Mouse (Mus musculus): ENCODE data around the gene Utrn. TPM values are rescaled to one million over a fixed set of nuclear protein-coding genes. Genes with fewer than 3 reads are reported as not detected.
A peak's percentile ranks its signal among the peaks of the same experiment; 100 is the strongest.
"Not testable (repeated sequence)": the region's sequence is repeated elsewhere in the genome, so short reads cannot be mapped to it uniquely, and the experiment has no call there.

The Utrn gene
- polyA plus RNA-seq, 1 experiment from 2014 or later: 68.5 TPM

- H3K9me3 ChIP-seq (replicated peaks; ENCODE audit: control insufficient read depth, low read length): no peaks in the 10 kb centered on the region
- no peak overlapping the region for H3K9ac ChIP-seq (ENCODE audit: low read depth, low read length)
- H3K4me1 ChIP-seq (ENCODE audit: control insufficient read depth, insufficient read depth, low read length): no peaks in the 10 kb centered on the region
- H3K4me2 ChIP-seq: no peak overlapping the region
- H3K4me3 ChIP-seq (ENCODE audit: low read depth, low read length): no peak overlapping the region
- ATAC-seq (replicated peaks; ENCODE audit: insufficient number of reproducible peaks, low FRiP score, low TSS enrichment): no peak
- WGBS (ENCODE audit: insufficient replicate concordance): 87% methylated on average over 4 of the region's 4 CpGs
- no peaks in the 10 kb centered on the region for H3K27me3 ChIP-seq (ENCODE audit: control insufficient read depth, insufficient read depth, low read length)
- peaks cover 3% of the 10 kb centered on the region; the same call in 1 of the 2 replicates for H3K36me3 ChIP-seq (ENCODE audit: control insufficient read depth, insufficient read depth, low read length)
- no peak overlapping the region for H3K27ac ChIP-seq (ENCODE audit: low read depth, low read length)
Observed at GRCm38 (mm10) chr10:12633965-12634364, 235.2 kb downstream of the Utrn start.

- H3K4me1 ChIP-seq (ENCODE audit: control insufficient read depth, insufficient read depth, low read length): no peaks in the 10 kb centered on the region
- 81% methylated on average over 5 of the region's 5 CpGs for WGBS (ENCODE audit: insufficient replicate concordance)
- ATAC-seq (replicated peaks; ENCODE audit: insufficient number of reproducible peaks, low FRiP score, low TSS enrichment): no peak
- H3K27me3 ChIP-seq (ENCODE audit: control insufficient read depth, insufficient read depth, low read length): no peaks in the 10 kb centered on the region
- H3K4me3 ChIP-seq (ENCODE audit: low read depth, low read length): no peak overlapping the region
- H3K27ac ChIP-seq (ENCODE audit: low read depth, low read length): no peak overlapping the region
- H3K9me3 ChIP-seq (replicated peaks; ENCODE audit: control insufficient read depth, low read length): no peaks in the 10 kb centered on the region
- no peak overlapping the region for H3K4me2 ChIP-seq
- H3K36me3 ChIP-seq (ENCODE audit: control insufficient read depth, insufficient read depth, low read length): no peaks in the 10 kb centered on the region; the same call in 1 of the 2 replicates
- no peak overlapping the region for H3K9ac ChIP-seq (ENCODE audit: low read depth, low read length)
Observed at GRCm38 (mm10) chr10:12630933-12631332, 238.2 kb downstream of the Utrn start.

DNA sequence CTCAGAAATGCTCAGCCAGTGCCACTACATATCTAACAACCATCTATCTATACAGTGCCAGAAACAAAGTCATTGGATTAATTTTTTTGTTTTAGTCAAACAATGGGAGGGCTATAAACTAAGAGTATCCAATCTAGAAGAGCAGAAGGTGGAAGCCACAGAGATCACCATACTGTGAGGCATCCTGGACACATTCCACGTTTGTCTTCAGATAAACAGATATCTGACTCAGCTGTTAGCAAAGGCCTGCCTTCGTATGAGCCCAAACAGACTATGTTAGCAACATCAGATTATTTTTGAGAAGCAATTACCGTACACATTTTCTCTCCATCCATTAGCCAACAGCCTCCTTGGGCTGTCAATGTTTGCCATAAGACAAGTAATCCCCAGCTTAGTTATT is 250.8 kb downstream of the Utrn start:
- no peaks in the 10 kb centered on the region for H3K36me3 ChIP-seq (ENCODE audit: control insufficient read depth, insufficient read depth, low read length)
- no peak overlapping the region for H3K4me2 ChIP-seq
- no peak for ATAC-seq (replicated peaks; ENCODE audit: insufficient number of reproducible peaks, low FRiP score, low TSS enrichment)
- no peak overlapping the region for H3K27ac ChIP-seq (ENCODE audit: low read depth, low read length)
- 0 out of 2 replicates have a peak, but pooled peaks cover 5% of the 10 kb centered on the region for H3K4me1 ChIP-seq (ENCODE audit: control insufficient read depth, insufficient read depth, low read length)
- no peaks in the 10 kb centered on the region for H3K9me3 ChIP-seq (replicated peaks; ENCODE audit: control insufficient read depth, low read length)
- 70% methylated on average over 3 of the region's 3 CpGs for WGBS (ENCODE audit: insufficient replicate concordance)
- H3K4me3 ChIP-seq (ENCODE audit: low read depth, low read length): no peak overlapping the region
- H3K9ac ChIP-seq (ENCODE audit: low read depth, low read length): no peak overlapping the region
- no peaks in the 10 kb centered on the region for H3K27me3 ChIP-seq (ENCODE audit: control insufficient read depth, insufficient read depth, low read length)

DNA sequence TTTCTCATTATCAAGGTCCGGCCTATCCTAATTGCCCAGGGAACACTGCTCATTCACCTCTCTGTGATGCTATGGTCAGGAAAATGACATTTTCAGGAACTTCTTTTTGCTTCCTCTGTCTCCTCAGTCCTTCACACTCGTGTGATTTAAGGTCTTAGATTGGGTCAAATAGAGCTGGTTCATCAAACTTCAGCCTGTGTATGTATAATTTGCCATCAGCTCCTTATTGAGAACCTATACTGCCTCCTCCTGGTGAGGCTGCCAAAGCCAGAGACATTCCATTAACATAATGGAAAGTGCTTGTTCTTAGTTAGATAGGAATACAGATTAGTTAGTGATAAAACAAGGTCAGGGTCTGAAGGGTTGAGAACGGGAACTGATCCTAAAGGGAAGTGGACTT is 253.4 kb downstream of the Utrn start:
- WGBS (ENCODE audit: insufficient replicate concordance): 57% methylated on average over 3 of the region's 3 CpGs
- Histone ChIP-seq H3K27ac (ENCODE audit: low read depth, low read length) (no peak overlapping the region), H3K4me2 (no peak overlapping the region), H3K4me3 (ENCODE audit: low read depth, low read length) (no peak overlapping the region), H3K36me3 (ENCODE audit: control insufficient read depth, insufficient read depth, low read length) (no peaks in the 10 kb centered on the region), H3K4me1 (ENCODE audit: control insufficient read depth, insufficient read depth, low read length) (0 out of 2 replicates have a peak, but pooled peaks cover 5% of the 10 kb centered on the region), H3K27me3 (ENCODE audit: control insufficient read depth, insufficient read depth, low read length) (no peaks in the 10 kb centered on the region), H3K9ac (ENCODE audit: low read depth, low read length) (no peak overlapping the region), H3K9me3 (replicated peaks; ENCODE audit: control insufficient read depth, low read length) (no peaks in the 10 kb centered on the region)
- ATAC-seq (replicated peaks; ENCODE audit: insufficient number of reproducible peaks, low FRiP score, low TSS enrichment): no peak

DNA sequence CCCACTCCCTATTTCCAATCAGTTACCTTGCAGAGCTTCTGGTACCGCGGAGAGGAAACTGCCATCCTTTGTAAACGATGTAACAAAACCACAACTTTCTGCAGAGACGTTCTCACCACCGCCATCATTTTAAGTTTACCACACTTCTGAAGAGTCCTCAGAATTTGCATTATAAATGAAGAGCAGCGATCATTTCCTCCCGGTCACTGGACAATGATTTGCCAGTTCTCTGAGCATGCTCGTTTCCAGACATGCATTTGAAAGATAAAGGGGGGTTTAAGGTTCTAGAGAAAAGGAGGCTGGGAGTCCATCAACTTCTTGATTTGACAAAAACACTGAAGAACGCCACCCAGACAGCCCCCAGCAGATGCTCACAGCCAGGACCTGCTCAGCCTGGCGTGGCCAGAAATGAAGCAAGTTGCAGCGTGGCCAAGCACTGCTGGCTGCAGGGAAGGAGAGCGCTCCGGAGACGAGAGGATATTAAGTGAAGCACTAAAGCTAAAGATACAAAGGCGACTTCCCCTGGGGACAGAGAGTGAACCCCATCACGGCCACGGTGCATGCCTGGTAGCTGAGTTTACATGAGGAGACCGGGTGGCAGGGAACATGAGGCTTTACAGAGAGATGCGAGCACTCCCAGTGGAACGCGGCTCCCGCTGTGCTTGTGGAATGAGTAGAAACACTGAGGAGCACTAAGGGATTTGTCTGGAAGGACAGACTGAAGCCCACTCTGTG is 254.5 kb downstream of the Utrn start:
- Histone ChIP-seq H3K9me3 (replicated peaks; ENCODE audit: control insufficient read depth, low read length) (no peaks in the 10 kb centered on the region), H3K4me2 (peak overlapping the region; percentile 66), H3K27ac (ENCODE audit: low read depth, low read length) (no peak overlapping the region), H3K27me3 (ENCODE audit: control insufficient read depth, insufficient read depth, low read length) (no peaks in the 10 kb centered on the region), H3K9ac (ENCODE audit: low read depth, low read length) (0 out of 2 replicates have a peak overlapping the region, but pooled peaks have one; percentile 4), H3K4me3 (ENCODE audit: low read depth, low read length) (peak overlapping the region; percentile 27), H3K36me3 (ENCODE audit: control insufficient read depth, insufficient read depth, low read length) (no peaks in the 10 kb centered on the region), H3K4me1 (ENCODE audit: control insufficient read depth, insufficient read depth, low read length) (0 out of 2 replicates have a peak, but pooled peaks cover 5% of the 10 kb centered on the region)
- no peak for ATAC-seq (replicated peaks; ENCODE audit: insufficient number of reproducible peaks, low FRiP score, low TSS enrichment)
- 11% methylated on average over 22 of the region's 22 CpGs for WGBS (ENCODE audit: insufficient replicate concordance)

DNA sequence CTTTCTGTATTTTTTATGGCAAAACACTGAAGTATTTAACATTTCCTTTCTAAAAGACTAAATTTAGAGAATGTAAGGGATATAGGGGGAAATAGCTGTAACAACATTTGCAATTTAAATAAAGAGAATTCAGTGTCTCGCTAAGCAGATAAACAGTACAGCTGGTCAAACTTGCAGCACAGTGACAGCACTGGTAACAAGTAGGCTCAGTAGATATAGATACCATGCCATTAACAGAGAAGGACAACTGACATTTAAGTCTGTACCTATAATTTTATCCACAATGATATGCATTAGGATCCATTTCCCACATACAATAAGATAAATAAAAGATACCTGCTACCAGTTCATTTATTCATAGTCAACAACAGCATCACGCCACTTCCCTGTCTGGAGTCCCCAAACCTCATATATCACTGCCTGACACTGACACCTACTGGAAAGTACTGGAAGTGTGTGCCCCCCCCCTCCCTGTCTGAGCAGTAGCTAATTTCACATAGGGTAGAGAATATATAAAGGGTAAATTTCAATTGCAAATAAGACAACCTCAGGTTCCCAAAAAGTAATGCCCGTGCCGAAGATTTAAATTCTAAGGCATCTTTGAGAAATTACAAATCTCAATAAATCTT is 256.8 kb downstream of the Utrn start:
- no peaks in the 10 kb centered on the region for H3K36me3 ChIP-seq (ENCODE audit: control insufficient read depth, insufficient read depth, low read length)
- no peak overlapping the region for H3K4me3 ChIP-seq (ENCODE audit: low read depth, low read length)
- no peaks in the 10 kb centered on the region for H3K9me3 ChIP-seq (replicated peaks; ENCODE audit: control insufficient read depth, low read length)
- WGBS (ENCODE audit: insufficient replicate concordance): 29% methylated on average over 4 of the region's 4 CpGs
- no peak for ATAC-seq (replicated peaks; ENCODE audit: insufficient number of reproducible peaks, low FRiP score, low TSS enrichment)
- no peak overlapping the region for H3K4me2 ChIP-seq
- H3K27me3 ChIP-seq (ENCODE audit: control insufficient read depth, insufficient read depth, low read length): no peaks in the 10 kb centered on the region
- H3K4me1 ChIP-seq (ENCODE audit: control insufficient read depth, insufficient read depth, low read length): 0 out of 2 replicates have a peak, but pooled peaks cover 5% of the 10 kb centered on the region
- H3K27ac ChIP-seq (ENCODE audit: low read depth, low read length): no peak overlapping the region
- H3K9ac ChIP-seq (ENCODE audit: low read depth, low read length): no peak overlapping the region

- no peak overlapping the region for H3K4me2 ChIP-seq
- no peaks in the 10 kb centered on the region for H3K36me3 ChIP-seq (ENCODE audit: control insufficient read depth, insufficient read depth, low read length)
- H3K9me3 ChIP-seq (replicated peaks; ENCODE audit: control insufficient read depth, low read length): no peaks in the 10 kb centered on the region
- H3K27ac ChIP-seq (ENCODE audit: low read depth, low read length): no peak overlapping the region
- H3K9ac ChIP-seq (ENCODE audit: low read depth, low read length): no peak overlapping the region
- no peak overlapping the region for H3K4me3 ChIP-seq (ENCODE audit: low read depth, low read length)
- no peak for ATAC-seq (replicated peaks; ENCODE audit: insufficient number of reproducible peaks, low FRiP score, low TSS enrichment)
- H3K27me3 ChIP-seq (ENCODE audit: control insufficient read depth, insufficient read depth, low read length): no peaks in the 10 kb centered on the region
- H3K4me1 ChIP-seq (ENCODE audit: control insufficient read depth, insufficient read depth, low read length): 0 out of 2 replicates have a peak, but pooled peaks cover 4% of the 10 kb centered on the region
- WGBS (ENCODE audit: insufficient replicate concordance): 67% methylated on average over 7 of the region's 7 CpGs
Observed at GRCm38 (mm10) chr10:12609896-12610295, 259.3 kb downstream of the Utrn start.

DNA sequence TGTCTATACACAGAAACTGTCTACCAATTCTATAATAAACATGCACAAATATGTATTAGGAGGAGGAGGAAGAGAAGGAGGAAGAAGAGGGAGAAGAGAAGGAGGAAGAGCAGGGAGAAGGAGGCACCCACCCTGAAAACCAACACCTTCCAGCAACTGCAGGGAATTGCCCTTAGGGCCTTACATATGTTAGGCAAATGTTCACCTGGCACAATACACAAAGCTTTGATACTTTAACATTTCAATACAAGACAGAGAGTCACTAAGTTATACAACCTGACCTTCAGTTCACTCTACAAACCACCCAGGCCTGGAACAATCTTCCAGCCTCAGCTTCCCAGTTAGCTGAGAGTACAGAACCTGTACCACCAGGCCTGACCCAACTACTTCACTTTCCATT is 260.5 kb downstream of the Utrn start:
- Histone ChIP-seq H3K9me3 (replicated peaks; ENCODE audit: control insufficient read depth, low read length) (no peaks in the 10 kb centered on the region), H3K27me3 (ENCODE audit: control insufficient read depth, insufficient read depth, low read length) (no peaks in the 10 kb centered on the region), H3K4me1 (ENCODE audit: control insufficient read depth, insufficient read depth, low read length) (no peaks in the 10 kb centered on the region), H3K27ac (ENCODE audit: low read depth, low read length) (no peak overlapping the region), H3K4me3 (ENCODE audit: low read depth, low read length) (no peak overlapping the region), H3K36me3 (ENCODE audit: control insufficient read depth, insufficient read depth, low read length) (no peaks in the 10 kb centered on the region), H3K9ac (ENCODE audit: low read depth, low read length) (no peak overlapping the region), H3K4me2 (no peak overlapping the region)
- ATAC-seq (replicated peaks; ENCODE audit: insufficient number of reproducible peaks, low FRiP score, low TSS enrichment): no peak

DNA sequence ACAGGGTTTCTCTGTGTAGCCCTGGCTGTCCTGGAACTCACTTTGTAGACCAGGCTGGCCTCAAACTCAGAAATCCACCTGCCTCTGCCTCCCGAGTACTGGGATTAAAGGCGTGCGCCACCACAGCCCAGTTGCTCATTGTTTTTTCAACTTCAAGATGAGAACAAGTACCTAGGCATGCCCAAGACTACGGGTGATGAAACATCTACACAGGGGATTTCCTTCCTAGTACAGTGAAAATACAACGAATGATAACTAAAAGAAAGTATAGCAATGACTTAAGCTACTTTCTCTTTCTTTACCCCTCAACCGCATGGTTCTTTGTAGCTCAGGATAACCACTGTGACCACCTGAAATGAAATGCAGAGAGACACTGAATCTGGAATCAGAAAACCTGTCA is 262.0 kb downstream of the Utrn start:
- H3K4me1 ChIP-seq (ENCODE audit: control insufficient read depth, insufficient read depth, low read length); H3K9me3 ChIP-seq (replicated peaks; ENCODE audit: control insufficient read depth, low read length); H3K4me3 ChIP-seq (ENCODE audit: low read depth, low read length); ATAC-seq (replicated peaks; ENCODE audit: insufficient number of reproducible peaks, low FRiP score, low TSS enrichment); H3K9ac ChIP-seq (ENCODE audit: low read depth, low read length); H3K4me2 ChIP-seq; H3K27me3 ChIP-seq (ENCODE audit: control insufficient read depth, insufficient read depth, low read length); H3K27ac ChIP-seq (ENCODE audit: low read depth, low read length); H3K36me3 ChIP-seq (ENCODE audit: control insufficient read depth, insufficient read depth, low read length): not testable (repeated sequence)
- WGBS (ENCODE audit: insufficient replicate concordance): 89% methylated on average over 6 of the region's 6 CpGs
